Mouse (Mus musculus): Measurements from ENCODE around the gene Eif3f. TPM values are rescaled to one million over a fixed set of nuclear protein-coding genes. Genes with fewer than 3 reads are reported as not detected.

Eif3f gene
- total RNA-seq, 1 experiment = 99.7 TPM

DNA sequence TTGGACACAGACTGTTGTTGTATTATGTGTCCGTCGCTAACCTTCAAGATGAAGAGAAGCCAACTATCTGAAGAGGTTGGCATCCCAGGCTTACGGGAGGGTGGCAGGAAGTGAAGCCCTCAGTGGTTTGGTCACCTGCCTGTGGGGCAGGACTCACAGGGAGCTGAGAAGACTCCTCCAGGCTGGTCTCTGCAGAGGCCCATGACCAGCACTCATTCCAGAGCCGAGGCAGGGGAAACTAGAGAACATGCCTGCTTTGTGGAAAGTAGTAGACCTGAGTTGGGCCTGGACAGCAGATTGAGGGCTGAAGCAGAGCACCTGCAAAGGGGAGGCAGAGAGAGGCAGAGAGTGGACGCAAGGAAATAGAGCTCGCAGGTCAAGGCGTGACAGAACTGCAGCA lies 1.2 kb downstream of the Eif3f start:
- H3K9ac ChIP-seq (ENCODE audit: insufficient read depth, low read depth, low read length, poor library complexity, severe bottlenecking) = peak overlapping the region; percentile 99; the same call in 1 of the 2 replicates
- DNase-seq (ENCODE audit: low read depth, low spot score) = no peak

DNA sequence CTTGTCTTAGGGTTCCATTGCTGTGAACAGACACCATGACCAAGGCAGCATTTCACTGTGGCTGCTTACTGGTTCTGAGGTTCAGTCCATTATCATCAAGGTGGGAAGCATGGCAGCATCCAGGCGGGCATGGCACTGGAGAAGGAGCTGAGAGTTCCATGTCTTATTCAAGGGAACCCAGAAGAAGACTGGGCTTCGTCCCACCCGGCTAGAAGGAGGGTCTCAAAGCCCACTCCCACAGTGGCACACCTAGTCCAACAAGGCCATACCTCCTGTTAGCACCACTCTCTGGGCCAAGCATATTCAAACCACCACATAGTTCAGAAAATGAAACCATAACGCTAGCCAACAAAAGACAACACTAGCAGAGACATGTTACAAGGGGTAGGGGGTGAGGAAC lies 2.4 kb downstream of the Eif3f start:
- Histone ChIP-seq H3K27ac (ENCODE audit: insufficient read depth, low read depth, low read length, poor library complexity, severe bottlenecking) (no peak overlapping the region), H3K4me3 (ENCODE audit: insufficient read depth in 1 of 2, low read depth in 1 of 2, low read length in 2 of 2, poor library complexity in 1 of 2, severe bottlenecking in 1 of 2) (no peak overlapping the region), H3K9me3 (ENCODE audit: control insufficient read depth, insufficient read depth, low read depth, low read length) (peaks cover 8% of the 10 kb centered on the region), H3K4me1 (ENCODE audit: control insufficient read depth in 2 of 2, insufficient read depth in 2 of 2, low read length in 2 of 2, poor library complexity in 1 of 2) (peaks cover 0 to 6% of the 10 kb centered on the region in 2 experiments; a peak in 2 of 4 replicates), H3K36me3 (ENCODE audit: control insufficient read depth, insufficient read depth, low read length, poor library complexity, severe bottlenecking) (peaks cover 52% of the 10 kb centered on the region), H3K9ac (ENCODE audit: insufficient read depth, low read depth, low read length, poor library complexity, severe bottlenecking) (no peak overlapping the region)
- no peak for DNase-seq (ENCODE audit: low read depth, low spot score)
- TF ChIP-seq ZC3H11A (IDR thresholded peaks at IDR 0.05; ENCODE audit: borderline replicate concordance, low read depth, low read length) = no peak
- TF ChIP-seq MAFK (IDR thresholded peaks at IDR 0.05; ENCODE audit: insufficient read depth, low read depth, low read length) = no peak
- no peak for TF ChIP-seq ZNF384 (IDR thresholded peaks at IDR 0.05; ENCODE audit: low read depth, low read length)
- TF ChIP-seq CHD2 (IDR thresholded peaks at IDR 0.05; ENCODE audit: low read depth, low read length) = no peak
- no peak for TF ChIP-seq HCFC1 (IDR thresholded peaks at IDR 0.05; ENCODE audit: borderline replicate concordance, insufficient read depth, low read length)
- in situ Hi-C loops (cut with MboI; ENCODE audit: low sequenced_read_pairs in 2 of 2, unreplicated experiment in 2 of 2) = no loop called here

More for the DNA sequence above, 1.2 kb downstream of the Eif3f start:
- TF ChIP-seq ZNF384 (IDR thresholded peaks at IDR 0.05; ENCODE audit: low read depth, low read length) (no peak), CHD2 (IDR thresholded peaks at IDR 0.05; ENCODE audit: low read depth, low read length) (no peak), HCFC1 (IDR thresholded peaks at IDR 0.05; ENCODE audit: borderline replicate concordance, insufficient read depth, low read length) (no peak), ZC3H11A (IDR thresholded peaks at IDR 0.05; ENCODE audit: borderline replicate concordance, low read depth, low read length) (no peak), MAFK (IDR thresholded peaks at IDR 0.05; ENCODE audit: insufficient read depth, low read depth, low read length) (no peak)
- in situ Hi-C loops (cut with MboI; ENCODE audit: low sequenced_read_pairs in 2 of 2, unreplicated experiment in 2 of 2) = no loop called here
- Histone ChIP-seq H3K27ac (ENCODE audit: insufficient read depth, low read depth, low read length, poor library complexity, severe bottlenecking) (no peak overlapping the region), H3K36me3 (ENCODE audit: control insufficient read depth, insufficient read depth, low read length, poor library complexity, severe bottlenecking) (peaks cover 40% of the 10 kb centered on the region), H3K9me3 (ENCODE audit: control insufficient read depth, insufficient read depth, low read depth, low read length) (peaks cover 7% of the 10 kb centered on the region), H3K4me1 (ENCODE audit: control insufficient read depth in 2 of 2, insufficient read depth in 2 of 2, low read length in 2 of 2, poor library complexity in 1 of 2) (peaks cover 0 to 6% of the 10 kb centered on the region in 2 experiments; a peak in 2 of 4 replicates), H3K4me3 (ENCODE audit: insufficient read depth in 1 of 2, low read depth in 1 of 2, low read length in 2 of 2, poor library complexity in 1 of 2, severe bottlenecking in 1 of 2) (peak overlapping the region; percentile 97 to 98)

DNA sequence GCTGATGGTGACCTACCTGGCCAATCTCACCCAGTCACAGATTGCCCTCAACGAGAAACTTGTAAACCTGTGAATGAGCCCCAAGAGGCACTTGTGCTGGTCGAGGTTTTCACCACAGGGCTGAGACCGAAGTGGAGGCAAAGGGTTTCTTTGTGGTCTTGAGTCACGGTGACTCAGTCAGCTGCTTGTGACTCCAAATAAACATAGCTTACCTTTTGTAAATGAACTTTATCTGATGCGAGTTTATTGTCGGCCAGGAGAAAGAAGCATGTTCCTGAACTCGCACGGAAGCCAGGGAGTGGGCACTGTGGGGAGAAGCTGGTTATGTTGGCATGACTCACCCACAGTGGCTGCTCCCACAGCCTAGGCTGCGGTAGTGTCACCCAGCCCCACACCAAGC lies 7.2 kb downstream of the Eif3f start:
- in situ Hi-C loops (cut with MboI; ENCODE audit: low sequenced_read_pairs in 2 of 2, unreplicated experiment in 2 of 2) = no loop called here
- DNase-seq (ENCODE audit: low read depth, low spot score) = no peak
- H3K4me1 ChIP-seq (ENCODE audit: control insufficient read depth in 2 of 2, insufficient read depth in 2 of 2, low read length in 2 of 2, poor library complexity in 1 of 2) = no peaks in the 10 kb centered on the region
- H3K9me3 ChIP-seq (ENCODE audit: control insufficient read depth, insufficient read depth, low read depth, low read length) = peaks cover 14% of the 10 kb centered on the region
- H3K27ac ChIP-seq (ENCODE audit: insufficient read depth, low read depth, low read length, poor library complexity, severe bottlenecking) = no peak overlapping the region
- no peak overlapping the region for H3K9ac ChIP-seq (ENCODE audit: insufficient read depth, low read depth, low read length, poor library complexity, severe bottlenecking)
- TF ChIP-seq ZNF384 (IDR thresholded peaks at IDR 0.05; ENCODE audit: low read depth, low read length) (no peak), MAFK (IDR thresholded peaks at IDR 0.05; ENCODE audit: insufficient read depth, low read depth, low read length) (no peak), CHD2 (IDR thresholded peaks at IDR 0.05; ENCODE audit: low read depth, low read length) (no peak), HCFC1 (IDR thresholded peaks at IDR 0.05; ENCODE audit: borderline replicate concordance, insufficient read depth, low read length) (no peak), ZC3H11A (IDR thresholded peaks at IDR 0.05; ENCODE audit: borderline replicate concordance, low read depth, low read length) (no peak)
- H3K36me3 ChIP-seq (ENCODE audit: control insufficient read depth, insufficient read depth, low read length, poor library complexity, severe bottlenecking) = peaks cover 54% of the 10 kb centered on the region
- no peak overlapping the region for H3K4me3 ChIP-seq (ENCODE audit: insufficient read depth in 1 of 2, low read depth in 1 of 2, low read length in 2 of 2, poor library complexity in 1 of 2, severe bottlenecking in 1 of 2)

DNA sequence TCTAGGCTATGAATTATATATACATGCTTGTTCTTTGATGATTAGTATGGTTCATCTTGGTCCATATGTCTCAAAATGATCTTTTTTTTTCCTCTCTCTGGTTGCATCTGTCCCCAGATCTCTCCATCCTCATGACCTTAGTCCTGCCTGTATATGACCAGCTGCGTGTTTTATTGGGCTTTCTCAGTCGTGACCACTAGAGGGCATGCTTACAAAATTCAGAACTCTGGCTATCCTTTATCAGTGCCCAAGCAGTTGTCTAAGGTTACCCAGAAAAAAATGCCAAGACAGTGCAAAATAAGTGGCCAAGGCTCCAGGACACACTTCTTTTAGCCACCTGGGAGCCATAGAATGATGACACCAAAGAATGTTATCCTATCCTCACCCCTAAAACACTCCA lies 9.8 kb downstream of the Eif3f start:
- peaks cover 0 to 3% of the 10 kb centered on the region in 2 experiments; a peak in 1 of 4 replicates for H3K4me1 ChIP-seq (ENCODE audit: control insufficient read depth in 2 of 2, insufficient read depth in 2 of 2, low read length in 2 of 2, poor library complexity in 1 of 2)
- TF ChIP-seq CHD2 (IDR thresholded peaks at IDR 0.05; ENCODE audit: low read depth, low read length) = no peak
- TF ChIP-seq ZNF384 (IDR thresholded peaks at IDR 0.05; ENCODE audit: low read depth, low read length) = no peak
- no peak for TF ChIP-seq ZC3H11A (IDR thresholded peaks at IDR 0.05; ENCODE audit: borderline replicate concordance, low read depth, low read length)
- TF ChIP-seq MAFK (IDR thresholded peaks at IDR 0.05; ENCODE audit: insufficient read depth, low read depth, low read length) = no peak
- TF ChIP-seq HCFC1 (IDR thresholded peaks at IDR 0.05; ENCODE audit: borderline replicate concordance, insufficient read depth, low read length) = no peak
- no peak overlapping the region for H3K27ac ChIP-seq (ENCODE audit: insufficient read depth, low read depth, low read length, poor library complexity, severe bottlenecking)
- peak; percentile 54 for DNase-seq (ENCODE audit: low read depth, low spot score)
- H3K9ac ChIP-seq (ENCODE audit: insufficient read depth, low read depth, low read length, poor library complexity, severe bottlenecking) = no peak overlapping the region
- peaks cover 10% of the 10 kb centered on the region for H3K9me3 ChIP-seq (ENCODE audit: control insufficient read depth, insufficient read depth, low read depth, low read length)
- in situ Hi-C loops (cut with MboI; ENCODE audit: low sequenced_read_pairs in 2 of 2, unreplicated experiment in 2 of 2) = no loop called here
- H3K4me3 ChIP-seq (ENCODE audit: insufficient read depth in 1 of 2, low read depth in 1 of 2, low read length in 2 of 2, poor library complexity in 1 of 2, severe bottlenecking in 1 of 2) = no peak overlapping the region
- H3K36me3 ChIP-seq (ENCODE audit: control insufficient read depth, insufficient read depth, low read length, poor library complexity, severe bottlenecking) = peaks cover 32% of the 10 kb centered on the region

All from ES-E14 (cell line).